8 mouse cellular contexts compared by ENCODE assay signal in genomic region chr10:19014381-19015256, GRCm38 (mm10). TPM values are rescaled to one million over a fixed set of nuclear protein-coding genes. Genes with fewer than 3 reads are reported as not detected.
DNase-seq lines count a peak whose midpoint lies in the region; ATAC-seq and TF ChIP-seq lines count a peak whose summit lies in the region.

No protein-coding gene starts in this region.

- H3K27ac ChIP-seq in ES-Bruce4 (ENCODE audit: insufficient read depth, low read length): no peak overlapping the region
- peak overlapping the region; percentile 94 for H3K27ac ChIP-seq in heart, embryonic 10.5 days
- H3K27ac ChIP-seq in kidney, embryonic 16.5 days (ENCODE audit: low read length): peak overlapping the region; percentile 83
- H3K27ac ChIP-seq in midbrain, embryonic 11.5 days (ENCODE audit: low read depth, low read length): no peak overlapping the region
- H3K27ac ChIP-seq in thymus, adult 2 months (ENCODE audit: control insufficient read depth, insufficient read depth, low read length): peak overlapping the region; percentile 93

- no peak for TF ChIP-seq CTCF in ES-Bruce4 (IDR thresholded peaks at IDR 0.05; ENCODE audit: low read depth, low read length)
- no peak for TF ChIP-seq CTCF in thymus, adult 2 months (IDR thresholded peaks at IDR 0.05; ENCODE audit: borderline replicate concordance, control insufficient read depth, extremely low read depth, insufficient read depth, low read length, poor library complexity)

- H3K36me3 ChIP-seq in ES-Bruce4 (ENCODE audit: control insufficient read depth, insufficient read depth, low read length, poor library complexity, severe bottlenecking): no peaks in the 10 kb centered on the region
- no peaks in the 10 kb centered on the region for H3K36me3 ChIP-seq in heart, embryonic 10.5 days
- H3K36me3 ChIP-seq in kidney, embryonic 16.5 days (ENCODE audit: insufficient read depth, low read length): no peaks in the 10 kb centered on the region
- H3K36me3 ChIP-seq in midbrain, embryonic 11.5 days (ENCODE audit: control insufficient read depth, insufficient read depth, low read length): no peaks in the 10 kb centered on the region
- peaks cover 14% of the 10 kb centered on the region for H3K36me3 ChIP-seq in thymus, adult 2 months (ENCODE audit: control insufficient read depth, insufficient read depth, low read length)

- peak overlapping the region; percentile 73 for H3K4me3 ChIP-seq in ES-Bruce4 (ENCODE audit: low read depth, low read length)
- peak overlapping the region; percentile 94 for H3K4me3 ChIP-seq in heart, embryonic 10.5 days
- peak overlapping the region; percentile 84 for H3K4me3 ChIP-seq in kidney, embryonic 16.5 days (ENCODE audit: low read length)
- peak overlapping the region; percentile 73 for H3K4me3 ChIP-seq in midbrain, embryonic 11.5 days (ENCODE audit: low read depth, low read length)
- H3K4me3 ChIP-seq in thymus, adult 2 months (ENCODE audit: control insufficient read depth, insufficient read depth, low read length): peak overlapping the region; percentile 92

- no peaks in the 10 kb centered on the region for H3K27me3 ChIP-seq in ES-Bruce4 (ENCODE audit: control insufficient read depth, insufficient read depth, low read length, poor library complexity, severe bottlenecking)
- no peaks in the 10 kb centered on the region for H3K27me3 ChIP-seq in heart, embryonic 10.5 days (ENCODE audit: insufficient read depth, poor library complexity, severe bottlenecking)
- H3K27me3 ChIP-seq in kidney, embryonic 16.5 days (ENCODE audit: insufficient read depth, low read length): no peaks in the 10 kb centered on the region
- H3K27me3 ChIP-seq in midbrain, embryonic 11.5 days (ENCODE audit: control insufficient read depth, insufficient read depth, low read length): no peaks in the 10 kb centered on the region; the same call in 1 of the 2 replicates
- no peaks in the 10 kb centered on the region for H3K27me3 ChIP-seq in thymus, adult 2 months (ENCODE audit: control insufficient read depth, insufficient read depth, low read length)

- H3K9ac ChIP-seq in ES-Bruce4 (ENCODE audit: low read depth, poor library complexity, severe bottlenecking): peak overlapping the region; percentile 63
- H3K9ac ChIP-seq in kidney, embryonic 16.5 days (replicated peaks; ENCODE audit: low read length): peak overlapping the region; percentile 82
- peak overlapping the region; percentile 76 for H3K9ac ChIP-seq in midbrain, embryonic 11.5 days (ENCODE audit: low read length)

- DNase-seq in gastrocnemius, postnatal 14 days: peak; percentile 10
- no peak for DNase-seq in gastrocnemius, postnatal 10 days
- peak; percentile 80 for DNase-seq in heart, embryonic 10.5 days (ENCODE audit: low spot score)
- peak; percentile 98 for DNase-seq in midbrain, embryonic 11.5 days (ENCODE audit: low spot score, missing footprints)
- DNase-seq in thymus, adult 2 months: peak; percentile 77

- no peak for TF ChIP-seq POLR2A in ES-Bruce4 (IDR thresholded peaks at IDR 0.05; ENCODE audit: insufficient read depth, low read length)
- peak; percentile 46; the same call in 1 of the 2 replicates for TF ChIP-seq POLR2A in thymus, adult 2 months (IDR thresholded peaks at IDR 0.05; ENCODE audit: control insufficient read depth, extremely low read depth, insufficient read depth, low read length, poor library complexity)

- no peak for TF ChIP-seq EP300 in ES-Bruce4 (IDR thresholded peaks at IDR 0.05; ENCODE audit: insufficient read depth, low read depth, low read length)

- intact Hi-C loops in gastrocnemius, postnatal 14 days (cut with DNase I; ENCODE audit: low total_unique reads): loop anchor here (5.0 kb wide), 2 partner anchors 62 to 168 kb away; no protein-coding TSS in a partner anchor

- peak overlapping the region; percentile 83 for H3K4me2 ChIP-seq in kidney, embryonic 16.5 days (replicated peaks; ENCODE audit: low read depth, low read length)
- H3K4me2 ChIP-seq in midbrain, embryonic 11.5 days: peak overlapping the region; percentile 84

- peaks cover 2% of the 10 kb centered on the region for H3K4me1 ChIP-seq in ES-Bruce4 (ENCODE audit: control insufficient read depth, insufficient read depth, low read length)
- H3K4me1 ChIP-seq in heart, embryonic 10.5 days: peaks cover 19% of the 10 kb centered on the region
- H3K4me1 ChIP-seq in kidney, embryonic 16.5 days (ENCODE audit: insufficient read depth, low read length): peaks cover 14% of the 10 kb centered on the region
- peaks cover 13% of the 10 kb centered on the region; the same call in 1 of the 2 replicates for H3K4me1 ChIP-seq in midbrain, embryonic 11.5 days (ENCODE audit: control insufficient read depth, insufficient read depth, low read length)
- H3K4me1 ChIP-seq in thymus, adult 2 months (replicated peaks; ENCODE audit: control insufficient read depth, insufficient read depth, low read length): peaks cover 13% of the 10 kb centered on the region

- H3K9me3 ChIP-seq in ES-Bruce4 (replicated peaks; ENCODE audit: control insufficient read depth, insufficient read depth, low read length, poor library complexity, severe bottlenecking): no peaks in the 10 kb centered on the region
- H3K9me3 ChIP-seq in heart, embryonic 10.5 days: no peaks in the 10 kb centered on the region
- no peaks in the 10 kb centered on the region for H3K9me3 ChIP-seq in kidney, embryonic 16.5 days (ENCODE audit: low read length)
- no peaks in the 10 kb centered on the region for H3K9me3 ChIP-seq in midbrain, embryonic 11.5 days (ENCODE audit: control insufficient read depth, low read length)

- 1% methylated on average over 43 of the region's 43 CpGs for WGBS in heart, embryonic 10.5 days
- WGBS in kidney, embryonic 16.5 days: under 1% methylated on average over 43 of the region's 43 CpGs
- WGBS in midbrain, embryonic 11.5 days: 1% methylated on average over 43 of the region's 43 CpGs
- WGBS in thymus, adult 2 months: under 1% methylated on average over 43 of the region's 43 CpGs

- ATAC-seq in common myeloid progenitor, adult 5-6 weeks (replicated peaks; ENCODE audit: low read depth, poor library complexity, severe bottlenecking): peak; percentile 26; the same call in 1 of the 2 replicates
- peak; percentile 32 for ATAC-seq in kidney, embryonic 16.5 days (ENCODE audit: low FRiP score, low TSS enrichment)
- peak; percentile 5 for ATAC-seq in midbrain, embryonic 11.5 days (ENCODE audit: low FRiP score)

RNA-seq across cellular contexts. Expression of gene Tnfaip3, which starts 0.8 kb away (rescaled TPM):
- total RNA-seq in gastrocnemius, postnatal 14 days (2021): 1 to 10 TPM; 2.3 to 5.0 TPM
- total RNA-seq in gastrocnemius, postnatal 10 days (2021): 1 to 10 TPM; 4.7 to 8.8 TPM
- 4.8 and 4.9 TPM in 2 replicates for polyA plus RNA-seq in ES-Bruce4 (2011; ENCODE audit: insufficient read depth, insufficient read length, low read depth, missing spikeins)
- total RNA-seq in common myeloid progenitor, adult 5-6 weeks (2017): 35.0 and 39.9 TPM in 2 replicates
- polyA plus RNA-seq in heart, embryonic 10.5 days (2016; fragmentation: Nextera tagmentation; extraction: Ambion mirVana): 1.6 and 3.7 TPM in 2 replicates
- polyA plus RNA-seq in kidney, embryonic 16.5 days (2015; fragmentation: Nextera tagmentation; extraction: Ambion mirVana): 2.6 and 3.5 TPM in 2 replicates
- polyA plus RNA-seq in midbrain, embryonic 11.5 days (2014; fragmentation: Nextera tagmentation; extraction: Ambion mirVana): 1.2 and 1.4 TPM in 2 replicates
- 41.0 and 41.8 TPM in 2 replicates for polyA plus RNA-seq in thymus, adult 2 months (2012; rRNA removed)

Comparison
In these comparisons a context has a peak if more than half of its experiments do, and no peak if none do; other contexts are left out.
1. H3K27ac ChIP-seq: peak in heart, embryonic 10.5 days (single experiment), kidney, embryonic 16.5 days (single experiment) and thymus, adult 2 months (single experiment); none in ES-Bruce4 (single experiment) and midbrain, embryonic 11.5 days (single experiment).
2. Peak in every context shown above with its lines, with median percentiles within 50 percentile points of each other: H3K4me3 ChIP-seq, H3K9ac ChIP-seq and ATAC-seq.